12 mouse cellular contexts compared by ENCODE assay signal in the genomic region with DNA sequence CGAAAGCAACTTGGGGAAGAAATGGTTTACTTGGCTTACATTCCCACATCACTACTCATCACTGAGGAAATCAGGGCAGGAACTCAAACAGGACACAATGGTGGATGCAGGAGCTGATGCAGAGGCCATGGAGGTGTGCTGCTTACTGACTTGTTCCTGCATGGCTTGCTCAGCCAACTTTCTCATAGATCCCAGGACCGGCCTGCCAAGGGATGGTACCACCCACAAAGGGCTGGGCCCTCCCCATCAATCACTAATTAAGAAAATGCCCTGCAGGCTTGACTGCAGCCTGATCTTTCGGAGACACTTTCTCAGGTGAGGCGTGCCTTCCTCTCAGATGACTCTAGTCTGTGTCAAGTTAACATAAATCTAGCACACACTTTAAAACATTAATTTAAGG. TPM values are rescaled to one million over a fixed set of nuclear protein-coding genes. Genes with fewer than 3 reads are reported as not detected.
DNase-seq lines count a peak whose midpoint lies in the region; ATAC-seq and TF ChIP-seq lines count a peak whose summit lies in the region.
"Had no signal": no experiment of that assay in that cellular context is flagged by ENCODE, and none has a peak within 500 bp of the region (broad histone marks: within the 10 kb centered on the region; RNA-seq: fewer than 3 reads in every experiment).

No protein-coding gene starts in this region.

- TF ChIP-seq CTCF in intestine, postnatal 0 days (IDR thresholded peaks at IDR 0.05; ENCODE audit: low read depth), result no peak

- 0 out of 2 replicates have a peak, but pooled peaks cover 3% of the 10 kb centered on the region for H3K4me1 ChIP-seq in intestine, postnatal 0 days (replicated peaks; ENCODE audit: control insufficient read depth, insufficient read depth, low read length)
- H3K4me1 ChIP-seq in liver, embryonic 12.5 days, result peaks cover 63% of the 10 kb centered on the region

- H3K36me3 ChIP-seq in intestine, postnatal 0 days (ENCODE audit: control insufficient read depth, insufficient read depth), result peaks cover 5% of the 10 kb centered on the region; the same call in 1 of the 2 replicates
- peaks cover 33% of the 10 kb centered on the region for H3K36me3 ChIP-seq in liver, embryonic 12.5 days

- no peak overlapping the region for H3K9ac ChIP-seq in intestine, postnatal 0 days (ENCODE audit: low read depth, low read length)
- H3K9ac ChIP-seq in liver, embryonic 12.5 days, result peak overlapping the region; percentile 99

- no peaks in the 10 kb centered on the region for H3K27me3 ChIP-seq in intestine, postnatal 0 days (replicated peaks; ENCODE audit: control insufficient read depth, insufficient read depth, low read length)
- no peaks in the 10 kb centered on the region for H3K27me3 ChIP-seq in liver, embryonic 12.5 days (replicated peaks)

- ATAC-seq in intestine, postnatal 0 days, result no peak
- ATAC-seq in liver, embryonic 12.5 days, result no peak

- H3K4me3 ChIP-seq in intestine, postnatal 0 days (ENCODE audit: low read depth, low read length), result no peak overlapping the region
- H3K4me3 ChIP-seq in liver, embryonic 12.5 days, result peak overlapping the region; percentile 97

- WGBS in intestine, postnatal 0 days, result 69% methylated on average over 4 of the region's 4 CpGs
- 64% methylated on average over 4 of the region's 4 CpGs for WGBS in liver, embryonic 12.5 days (ENCODE audit: insufficient replicate concordance)

- no peaks in the 10 kb centered on the region for H3K9me3 ChIP-seq in intestine, postnatal 0 days (ENCODE audit: control insufficient read depth)
- no peaks in the 10 kb centered on the region for H3K9me3 ChIP-seq in liver, embryonic 12.5 days (replicated peaks)

- peak overlapping the region; percentile 88 for H3K4me2 ChIP-seq in intestine, postnatal 0 days (replicated peaks; ENCODE audit: low read depth)
- peak overlapping the region; percentile 90 for H3K4me2 ChIP-seq in liver, embryonic 12.5 days

- peak; percentile 10 for DNase-seq in adrenal gland, adult 2 months
- no peak for DNase-seq in adrenal gland, postnatal 4 days (ENCODE audit: low spot score in 2 of 2)
- peak; percentile 64 for DNase-seq in kidney, adult 11 months
- DNase-seq in kidney, postnatal 10 days, result no peak
- no peak for DNase-seq in layer of hippocampus, postnatal 14 days (ENCODE audit: low spot score in 2 of 2)
- no peak for DNase-seq in ovary, postnatal 10 days (ENCODE audit: low spot score)
- DNase-seq: cerebellum, adult 2 months; thymus, postnatal 14 days had no signal

- no peak overlapping the region for H3K27ac ChIP-seq in intestine, postnatal 0 days (ENCODE audit: low read depth, low read length)
- peak overlapping the region; percentile 99 for H3K27ac ChIP-seq in liver, embryonic 12.5 days
- H3K27ac ChIP-seq: macrophage had no signal

RNA-seq across cellular contexts. Expression of a gene that starts 2.0 kb away (rescaled TPM):
- total RNA-seq in adrenal gland, adult 2 months (2021), result 10 to 100 TPM; 82.7 to 93.8 TPM
- 85.0 and 100 TPM in 2 replicates for polyA plus RNA-seq in adrenal gland, adult 2 months (2012; rRNA removed)
- total RNA-seq in adrenal gland, postnatal 4 days (2021), result 10 to 100 TPM; 64.9 to 66.5 TPM
- 37.7 and 40.2 TPM in 2 replicates for polyA plus RNA-seq in intestine, postnatal 0 days (2015; fragmentation: Nextera tagmentation; extraction: Ambion mirVana)
- 74.8 and 75.0 TPM in 2 replicates for polyA plus RNA-seq in liver, embryonic 12.5 days (2016; fragmentation: Nextera tagmentation; extraction: Ambion mirVana)
- total RNA-seq in layer of hippocampus, postnatal 14 days (2021), result 100 to 1,000 TPM; 102 to 112 TPM

RNA-seq across cellular contexts. Expression of a gene that starts 2.2 kb away (rescaled TPM):
- total RNA-seq in adrenal gland, adult 2 months (2021), result 10 to 100 TPM; 18.7 to 20.1 TPM
- 14.9 and 16.9 TPM in 2 replicates for polyA plus RNA-seq in adrenal gland, adult 2 months (2012; rRNA removed)
- total RNA-seq in adrenal gland, postnatal 4 days (2021), result 10 to 100 TPM; 35.6 to 36.1 TPM
- 27.3 and 28.2 TPM in 2 replicates for polyA plus RNA-seq in intestine, postnatal 0 days (2015; fragmentation: Nextera tagmentation; extraction: Ambion mirVana)
- 7.0 and 7.4 TPM in 2 replicates for polyA plus RNA-seq in liver, embryonic 12.5 days (2016; fragmentation: Nextera tagmentation; extraction: Ambion mirVana)
- 10 to 100 TPM; 34.3 to 34.9 TPM for total RNA-seq in layer of hippocampus, postnatal 14 days (2021)

RNA-seq across cellular contexts. Expression of a gene that starts 55.1 kb away (rescaled TPM):
- total RNA-seq in adrenal gland, adult 2 months (2021), result not detected
- polyA plus RNA-seq in adrenal gland, adult 2 months (2012; rRNA removed), result not detected in 2 replicates
- total RNA-seq in adrenal gland, postnatal 4 days (2021), result not detected
- not detected in 2 replicates for polyA plus RNA-seq in intestine, postnatal 0 days (2015; fragmentation: Nextera tagmentation; extraction: Ambion mirVana)
- not detected in 2 replicates for polyA plus RNA-seq in liver, embryonic 12.5 days (2016; fragmentation: Nextera tagmentation; extraction: Ambion mirVana)
- not detected for total RNA-seq in layer of hippocampus, postnatal 14 days (2021)
- total RNA-seq: gastrocnemius, adult 18-20 months had no signal
- polyA plus RNA-seq: cerebellum, adult 2 months; macrophage had no signal

Comparison
In these comparisons a context has a peak if more than half of its experiments do, and no peak if none do; other contexts are left out.
1. DNase-seq: peak in adrenal gland, adult 2 months (single experiment) and kidney, adult 11 months (single experiment); none in adrenal gland, postnatal 4 days (0 of 2), kidney, postnatal 10 days (single experiment), layer of hippocampus, postnatal 14 days (0 of 2) and ovary, postnatal 10 days (single experiment).